Mouse (Mus musculus) limb, embryonic 14.5 days (tissue): Measurements from ENCODE around the gene Psma5. TPM values are rescaled to one million over a fixed set of nuclear protein-coding genes. Genes with fewer than 3 reads are reported as not detected.

Experiments
- ATAC-seq: fragments of 200-750 bp; cut with Nextera tagmentation; 2 replicates; pipeline ENCODE4 v1.8.0; 2017; ENCODE audit warnings: low read depth, moderate number of reproducible peaks, moderate TSS enrichment; ENCODE audit not compliant: low FRiP score
- DNase-seq: peaks from one replicate; pipeline ENCODE4 v3.0.0-alpha.2; 2015; ENCODE audit warnings: low spot score
- H3K27ac ChIP-seq: fragments of 300-500 bp; sonication (generic); replicated peaks from 2 replicates; pipeline ENCODE4 v1.5.1; 2014; ENCODE audit warnings: low read depth, mild to moderate bottlenecking, low read length, moderate library complexity, mixed read lengths
- H3K27me3 ChIP-seq: fragments of 300-500 bp; sonication (generic); 2 replicates; pipeline ENCODE4 v1.6.1; 2014; ENCODE audit warnings: low read length, mixed read lengths; ENCODE audit not compliant: control insufficient read depth, insufficient read depth
- H3K36me3 ChIP-seq: fragments of 300-500 bp; sonication (generic); 2 replicates; pipeline ENCODE4 v1.6.1; 2014; ENCODE audit warnings: mild to moderate bottlenecking, low read length, moderate library complexity, mixed read lengths; ENCODE audit not compliant: control insufficient read depth, insufficient read depth
- H3K4me1 ChIP-seq: fragments of 300-500 bp; sonication (generic); 2 replicates; pipeline ENCODE4 v1.6.1; 2014; ENCODE audit warnings: antibody characterized with exemption, low read length, mixed read lengths; ENCODE audit not compliant: control insufficient read depth, insufficient read depth
- H3K4me2 ChIP-seq: fragments of 300-500 bp; sonication (generic); replicated peaks from 2 replicates; pipeline ENCODE4 v1.6.1; 2014; ENCODE audit warnings: low read depth, mild to moderate bottlenecking, low read length, moderate library complexity; ENCODE audit not compliant: severe bottlenecking
- H3K4me3 ChIP-seq: fragments of 300-500 bp; sonication (generic); replicated peaks from 2 replicates; pipeline ENCODE4 v1.5.1; 2014; ENCODE audit warnings: low read length
- H3K9ac ChIP-seq: fragments of 300-500 bp; sonication (generic); 2 replicates; pipeline ENCODE4 v1.6.1; 2014; ENCODE audit warnings: mild to moderate bottlenecking, low read depth, low read length, moderate library complexity; ENCODE audit not compliant: severe bottlenecking
- H3K9me3 ChIP-seq: fragments of 300-500 bp; sonication (generic); 2 replicates; pipeline ENCODE4 v1.6.1; 2016; ENCODE audit warnings: low read length; ENCODE audit not compliant: control insufficient read depth
- POLR2A ChIP-seq: fragments of 200-500 bp; IDR thresholded peaks from 2 replicates; pipeline ENCODE4 v1.8.0; 2012; ENCODE audit warnings: inconsistent platforms, mild to moderate bottlenecking, moderate library complexity, borderline replicate concordance; ENCODE audit not compliant: insufficient read depth, insufficient read length; ENCODE audit errors: extremely low read depth
- WGBS: fragments of 180-500 bp; shearing (Covaris S2); extraction: QIAGEN DNeasy Blood & Tissue Kit; methylation state at CpG from one replicate; pipeline ENCODE4 v1.1.7; 2014; 5-methylcytosine and 5-hydroxymethylcytosine counted together
- polyA plus RNA-seq, 2 experiments: library from polyadenylated mRNA; depleted of rRNA in 1 of 2; stranded (reverse) in 1 of 2; unstranded in 1 of 2; fragments of >200 nt; fragmentation: Nextera tagmentation in 1 of 2; extraction: Ambion mirVana in 1 of 2; gene quantifications; 2 replicates each; pipeline versions ENCODE4 v1.2.1 to v1.2.3; 2012 to 2014

The Psma5 gene
- polyA plus RNA-seq, 2 experiments, result 177 to 312 TPM

DNA sequence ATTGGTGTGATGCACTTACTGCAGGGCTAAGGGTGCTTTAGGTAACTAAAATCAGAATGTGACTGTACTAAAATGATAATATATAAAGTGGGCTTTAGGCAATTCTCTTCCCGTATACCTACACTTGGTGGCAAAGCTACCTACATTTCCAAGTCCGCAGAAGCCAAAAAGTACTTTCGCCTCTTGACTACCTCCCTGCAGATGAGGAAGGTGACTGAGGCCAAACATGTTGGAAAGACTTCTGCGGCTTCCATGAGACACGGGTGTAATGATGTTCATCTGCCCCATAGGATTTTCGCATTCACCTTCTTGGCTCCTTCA is 26.5 kb downstream of the Psma5 start:
- H3K4me1 ChIP-seq, result peaks cover 17% of the 10 kb centered on the region
- peak overlapping the region; percentile 94 for H3K4me2 ChIP-seq
- H3K4me3 ChIP-seq, result peak overlapping the region; percentile 77
- peaks cover 17% of the 10 kb centered on the region for H3K36me3 ChIP-seq
- H3K27me3 ChIP-seq, result no peaks in the 10 kb centered on the region
- DNase-seq (no peak), ATAC-seq (no peak)
- 12% methylated on average over 6 of the region's 6 CpGs for WGBS
- no peak for TF ChIP-seq POLR2A
- H3K9me3 ChIP-seq, result no peaks in the 10 kb centered on the region
- peak overlapping the region; percentile 71 for H3K9ac ChIP-seq
- peak overlapping the region; percentile 63 for H3K27ac ChIP-seq

- WGBS, result 0% methylated on average over 41 of the region's 109 CpGs
- H3K9ac ChIP-seq, result peak within 1 kb of the TSS; percentile 71
- ATAC-seq, result peak; percentile 98
Measured at GRCm38 (mm10) chr3:108283781-108284601, 27.3 kb downstream of the Psma5 start, which contains the start of gene Sort1. Gene Sort1 (plus strand): TSS chr3:108284082.

DNA sequence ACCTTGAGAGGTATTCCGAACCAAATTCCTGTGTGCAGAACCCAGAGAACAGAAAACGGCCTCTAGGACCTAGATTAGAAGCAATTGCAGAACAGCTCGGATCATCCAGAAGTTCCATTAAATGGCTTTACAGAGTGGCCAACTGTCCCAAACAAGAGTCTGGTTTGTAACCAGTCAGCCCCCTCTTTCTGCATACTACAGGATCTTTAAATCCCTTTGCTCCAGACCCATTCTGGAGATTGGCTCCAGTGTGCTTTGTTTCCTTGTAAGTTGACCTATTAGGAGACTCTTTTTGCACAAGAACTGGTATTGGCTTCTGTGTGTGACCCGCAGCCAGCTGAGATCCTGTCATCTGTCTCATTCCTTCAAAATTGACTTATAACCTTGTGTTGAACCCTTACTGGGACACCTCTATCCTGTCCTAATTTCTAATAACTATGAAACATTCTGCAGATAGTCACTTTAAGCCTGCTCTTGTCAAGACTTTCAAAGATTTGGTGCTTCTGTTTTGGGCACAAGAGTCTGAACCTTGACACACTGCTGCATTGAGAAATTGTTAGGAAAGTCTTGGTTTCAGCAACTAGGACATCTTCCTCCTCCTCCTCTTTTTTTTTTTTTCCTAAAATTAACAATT is 28.5 kb downstream of the Psma5 start:
- no peak for DNase-seq
- Histone ChIP-seq H3K27me3 (no peaks in the 10 kb centered on the region), H3K4me3 (peak overlapping the region; percentile 77), H3K9me3 (no peaks in the 10 kb centered on the region), H3K9ac (peak overlapping the region; percentile 1; the same call in 1 of the 2 replicates), H3K4me2 (peak overlapping the region; percentile 94), H3K4me1 (peaks cover 25% of the 10 kb centered on the region), H3K36me3 (peaks cover 1% of the 10 kb centered on the region; the same call in 1 of the 2 replicates), H3K27ac (no peak overlapping the region)
- no peak for TF ChIP-seq POLR2A
- WGBS, result 53% methylated on average over 4 of the region's 4 CpGs
- ATAC-seq, result no peak

More at GRCm38 (mm10) chr3:108283781-108284601, 27.3 kb downstream of the Psma5 start, which contains the start of gene Sort1:
- Histone ChIP-seq H3K4me3 (peak within 1 kb of the TSS; percentile 77), H3K27me3 (no peaks in the 10 kb centered on the region), H3K4me1 (peaks cover 25% of the 10 kb centered on the region), H3K9me3 (no peaks in the 10 kb centered on the region), H3K27ac (peak within 1 kb of the TSS; percentile 63), H3K36me3 (peaks cover 11% of the 10 kb centered on the region), H3K4me2 (peak within 1 kb of the TSS; percentile 94)
- TF ChIP-seq POLR2A, result no peak; the same call in 1 of the 2 replicates
- peak; percentile 94 for DNase-seq

GRCm38 (mm10) chr3:108286671-108287439 is 30.1 kb downstream of the Psma5 start:
- H3K9me3 ChIP-seq, result no peaks in the 10 kb centered on the region
- WGBS, result 65% methylated on average over 14 of the region's 14 CpGs
- H3K4me2 ChIP-seq, result no peak overlapping the region
- DNase-seq (no peak), ATAC-seq (no peak)
- no peak overlapping the region for H3K27ac ChIP-seq
- peak overlapping the region; percentile 9; the same call in 1 of the 2 replicates for H3K9ac ChIP-seq
- no peak overlapping the region for H3K4me3 ChIP-seq
- H3K4me1 ChIP-seq, result peaks cover 25% of the 10 kb centered on the region
- no peaks in the 10 kb centered on the region; the same call in 1 of the 2 replicates for H3K36me3 ChIP-seq
- H3K27me3 ChIP-seq, result no peaks in the 10 kb centered on the region
- no peak for TF ChIP-seq POLR2A
